In genomic region chrX:142813146-142813545, GRCm38 (mm10) we compare ENCODE assay signal across 8 mouse cellular contexts.
DNase-seq lines count a peak whose midpoint lies in the region; ATAC-seq and TF ChIP-seq lines count a peak whose summit lies in the region.

No protein-coding gene starts in this region.

- peak; percentile 26 for TF ChIP-seq CTCF in E14TG2a.4 (conservative IDR thresholded peaks at IDR 0.05; ENCODE audit: low read length)
- peak; percentile 40; the same call in 1 of the 2 replicates for TF ChIP-seq CTCF in bone marrow, adult 2 months (IDR thresholded peaks at IDR 0.05; ENCODE audit: control insufficient read depth, insufficient read depth, low read length)
- peak; percentile 63 for TF ChIP-seq CTCF in liver, embryonic 14.5 days (IDR thresholded peaks at IDR 0.05; ENCODE audit: low read depth)
- TF ChIP-seq CTCF in small intestine, adult 2 months (IDR thresholded peaks at IDR 0.05; ENCODE audit: extremely low read depth, insufficient read length, insufficient replicate concordance, low read depth, low read length): peak; percentile 42; the same call in 1 of the 2 replicates

- DNase-seq in hindbrain, embryonic 10.5 days (ENCODE audit: low spot score): peak; percentile 39
- DNase-seq in heart, postnatal 4 days: peak; percentile 64
- DNase-seq in liver, embryonic 14.5 days (ENCODE audit: low read depth in 3 of 3, low spot score in 3 of 3): no peak

- no peak overlapping the region for H3K4me2 ChIP-seq in hindbrain, embryonic 12.5 days (replicated peaks)
- no peak overlapping the region for H3K4me2 ChIP-seq in liver, embryonic 14.5 days (ENCODE audit: low read depth)

- 15% methylated on average over 6 of the region's 6 CpGs for WGBS in hindbrain, embryonic 10.5 days
- 15% methylated on average over 6 of the region's 6 CpGs for WGBS in hindbrain, embryonic 12.5 days
- 28% methylated on average over 6 of the region's 6 CpGs for WGBS in bone marrow, adult 2 months
- 22% methylated on average over 6 of the region's 6 CpGs for WGBS in liver, embryonic 14.5 days (ENCODE audit: insufficient replicate concordance)
- 26% methylated on average over 6 of the region's 6 CpGs for WGBS in small intestine, adult 2 months

- H3K4me1 ChIP-seq in hindbrain, embryonic 10.5 days (replicated peaks): no peaks in the 10 kb centered on the region
- H3K4me1 ChIP-seq in hindbrain, embryonic 12.5 days: no peaks in the 10 kb centered on the region
- H3K4me1 ChIP-seq in E14TG2a.4 (replicated peaks; ENCODE audit: low read depth, low read length): 0 out of 2 replicates have a peak, but pooled peaks cover 4% of the 10 kb centered on the region
- no peaks in the 10 kb centered on the region for H3K4me1 ChIP-seq in bone marrow, adult 2 months (ENCODE audit: control insufficient read depth, insufficient read depth, low read length)
- H3K4me1 ChIP-seq in liver, embryonic 14.5 days (replicated peaks; ENCODE audit: control insufficient read depth in 2 of 2, insufficient read depth in 2 of 2, low read length in 1 of 2): no peaks in the 10 kb centered on the region
- no peaks in the 10 kb centered on the region for H3K4me1 ChIP-seq in small intestine, adult 2 months (ENCODE audit: control insufficient read depth, insufficient read depth, insufficient read length, low read length)

- TF ChIP-seq EP300 in liver, embryonic 14.5 days (IDR thresholded peaks at IDR 0.05; ENCODE audit: low read depth): no peak

- no peak overlapping the region for H3K9ac ChIP-seq in hindbrain, embryonic 12.5 days
- no peak overlapping the region for H3K9ac ChIP-seq in liver, embryonic 14.5 days (replicated peaks)

- no peak for TF ChIP-seq POLR2A in bone marrow, adult 2 months (IDR thresholded peaks at IDR 0.05; ENCODE audit: borderline replicate concordance, control insufficient read depth, low read depth, low read length)
- TF ChIP-seq POLR2A in small intestine, adult 2 months (IDR thresholded peaks at IDR 0.05; ENCODE audit: low read depth, low read length): no peak

- ATAC-seq in hindbrain, embryonic 12.5 days (ENCODE audit: low FRiP score): no peak
- ATAC-seq in liver, embryonic 14.5 days (ENCODE audit: insufficient read depth): no peak
- ATAC-seq in megakaryocyte, adult 5-6 weeks (ENCODE audit: poor library complexity, severe bottlenecking): no peak

- no peaks in the 10 kb centered on the region for H3K36me3 ChIP-seq in hindbrain, embryonic 10.5 days
- H3K36me3 ChIP-seq in hindbrain, embryonic 12.5 days: no peaks in the 10 kb centered on the region
- no peaks in the 10 kb centered on the region for H3K36me3 ChIP-seq in E14TG2a.4 (ENCODE audit: insufficient read depth, low read length)
- H3K36me3 ChIP-seq in liver, embryonic 14.5 days (replicated peaks; ENCODE audit: control insufficient read depth, insufficient read depth, low read depth): no peaks in the 10 kb centered on the region
- peaks cover 4% of the 10 kb centered on the region; the same call in 1 of the 2 replicates for H3K36me3 ChIP-seq in small intestine, adult 2 months (ENCODE audit: control insufficient read depth, insufficient read depth, low read length)

- peaks cover 6% of the 10 kb centered on the region; the same call in 1 of the 2 replicates for H3K27me3 ChIP-seq in hindbrain, embryonic 10.5 days (ENCODE audit: insufficient read depth, poor library complexity, severe bottlenecking)
- no peaks in the 10 kb centered on the region for H3K27me3 ChIP-seq in hindbrain, embryonic 12.5 days
- H3K27me3 ChIP-seq in E14TG2a.4 (ENCODE audit: insufficient read depth, low read length): no peaks in the 10 kb centered on the region
- H3K27me3 ChIP-seq in liver, embryonic 14.5 days (ENCODE audit: control insufficient read depth, insufficient read depth, low read length): no peaks in the 10 kb centered on the region
- no peaks in the 10 kb centered on the region for H3K27me3 ChIP-seq in small intestine, adult 2 months (ENCODE audit: control insufficient read depth, insufficient read depth, low read length)

- no peaks in the 10 kb centered on the region for H3K9me3 ChIP-seq in hindbrain, embryonic 10.5 days
- no peaks in the 10 kb centered on the region for H3K9me3 ChIP-seq in hindbrain, embryonic 12.5 days (replicated peaks)
- no peaks in the 10 kb centered on the region for H3K9me3 ChIP-seq in E14TG2a.4 (ENCODE audit: low read length)
- no peaks in the 10 kb centered on the region for H3K9me3 ChIP-seq in liver, embryonic 14.5 days (ENCODE audit: control insufficient read depth, low read length)

- H3K4me3 ChIP-seq in hindbrain, embryonic 10.5 days: no peak overlapping the region
- no peak overlapping the region for H3K4me3 ChIP-seq in hindbrain, embryonic 12.5 days
- H3K4me3 ChIP-seq in E14TG2a.4 (replicated peaks; ENCODE audit: low read length): no peak overlapping the region
- H3K4me3 ChIP-seq in bone marrow, adult 2 months (replicated peaks; ENCODE audit: control insufficient read depth, low read depth, low read length): no peak overlapping the region
- no peak overlapping the region for H3K4me3 ChIP-seq in liver, embryonic 14.5 days (ENCODE audit: insufficient read depth in 1 of 2, low read depth in 2 of 2, low read length in 2 of 2)
- no peak overlapping the region for H3K4me3 ChIP-seq in small intestine, adult 2 months (ENCODE audit: low read depth, low read length)

- no peak overlapping the region for H3K27ac ChIP-seq in hindbrain, embryonic 10.5 days
- no peak overlapping the region for H3K27ac ChIP-seq in hindbrain, embryonic 12.5 days
- H3K27ac ChIP-seq in bone marrow, adult 2 months (ENCODE audit: control insufficient read depth, insufficient read depth, low read depth, low read length, poor library complexity): no peak overlapping the region
- H3K27ac ChIP-seq in liver, embryonic 14.5 days: no peak overlapping the region
- no peak overlapping the region for H3K27ac ChIP-seq in small intestine, adult 2 months (ENCODE audit: insufficient read depth, low read depth, low read length)

Comparison
In these comparisons a context has a peak if more than half of its experiments do, and no peak if none do; other contexts are left out.
1. DNase-seq: peak in hindbrain, embryonic 10.5 days (single experiment) and heart, postnatal 4 days (single experiment); none in liver, embryonic 14.5 days (0 of 3).
2. Peak in every context shown above with its lines, with median percentiles within 50 percentile points of each other: CTCF ChIP-seq.